Mouse (Mus musculus): ENCODE results near the gene Tm4sf19. TPM values are rescaled to one million over a fixed set of nuclear protein-coding genes. Genes with fewer than 3 reads are reported as not detected.
A peak's percentile ranks its signal among the peaks of the same experiment; 100 is the strongest.
"Not testable (repeated sequence)": the region's sequence is repeated elsewhere in the genome, so short reads cannot be mapped to it uniquely, and the experiment has no call there.

The Tm4sf19 gene
- total RNA-seq, 2 experiments from 2014 or later: not detected

DNA sequence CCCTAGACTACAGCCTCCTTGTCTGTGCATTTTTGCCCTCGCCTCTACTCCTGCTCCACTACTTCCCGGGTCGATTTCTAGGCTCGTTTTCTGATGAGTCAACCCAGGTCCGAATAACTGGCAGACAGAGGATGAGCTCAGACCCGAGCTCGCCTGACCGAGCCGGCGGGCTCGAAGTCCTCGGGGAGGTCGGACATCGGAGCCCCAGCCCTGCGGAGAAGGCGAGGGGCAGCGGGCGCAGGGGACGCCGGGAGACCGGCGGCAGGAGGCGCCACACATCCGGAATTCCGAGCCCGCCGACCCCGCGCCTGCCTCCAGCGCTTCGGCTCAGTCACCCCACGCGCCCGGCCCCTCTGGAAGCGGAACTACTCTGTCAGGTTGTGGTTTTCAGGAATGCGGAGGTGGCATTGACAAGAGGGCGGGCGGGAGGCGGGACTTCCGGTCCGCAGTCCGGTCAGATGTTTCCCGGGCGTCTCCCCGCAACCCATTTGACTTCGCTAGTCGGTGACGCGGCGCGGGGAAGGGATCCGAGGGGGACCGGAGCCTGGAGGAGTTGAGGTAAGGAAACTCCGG is 30.3 kb downstream of the Tm4sf19 start, which contains the start of gene Pcyt1a:
TSS of gene Pcyt1a (plus strand) at position 448 of the 573 bp plus-strand sequence.
- peak; percentile 90 to 93 for DNase-seq

DNA sequence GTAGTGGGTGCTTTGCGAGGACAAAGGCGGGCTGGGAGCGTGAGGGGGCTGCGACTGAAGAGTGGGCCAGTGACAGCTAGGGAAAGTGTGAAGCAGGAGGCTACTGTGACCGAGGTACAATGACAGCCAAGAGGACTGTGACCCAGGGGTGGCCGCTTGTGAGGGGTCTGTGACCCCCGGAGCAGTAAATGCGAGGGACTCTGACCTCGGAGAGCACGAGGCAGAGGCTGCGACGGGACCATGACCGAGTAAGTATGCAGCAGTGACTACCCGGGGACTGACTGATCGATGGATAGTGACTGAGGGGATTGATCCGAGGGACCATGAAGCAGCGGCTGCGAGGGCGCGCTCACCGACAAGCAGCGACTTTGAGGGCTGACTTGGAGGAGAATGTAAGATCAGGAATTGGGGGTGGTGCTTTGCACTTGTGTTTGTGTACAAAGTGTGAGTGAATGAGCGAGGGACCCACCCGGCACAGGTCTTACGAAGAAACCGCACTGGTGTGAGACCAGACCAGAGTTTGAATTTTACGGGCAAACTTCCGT is 30.8 kb downstream of the Tm4sf19 start:
- no peak for DNase-seq

DNA sequence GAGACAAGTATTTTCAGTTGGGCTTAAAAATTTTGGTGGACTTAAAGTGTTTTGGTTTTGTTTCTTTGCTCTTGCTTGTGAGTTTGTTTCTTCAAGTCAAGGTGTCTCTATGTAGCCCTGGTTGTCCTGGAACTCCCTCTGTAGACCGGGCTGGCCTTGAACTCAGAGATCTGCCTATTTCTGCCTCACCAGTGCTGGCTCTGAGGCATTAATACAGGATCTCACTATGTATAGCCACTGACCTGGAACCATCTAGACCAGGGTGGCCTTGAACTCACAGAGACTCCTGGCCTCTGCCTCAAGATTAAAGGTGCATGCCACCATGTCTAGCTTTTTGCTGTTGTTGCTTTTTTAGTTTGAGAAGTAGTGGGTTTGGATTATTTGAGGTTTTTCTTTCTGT is 31.6 kb downstream of the Tm4sf19 start:
- no peak for DNase-seq

DNA sequence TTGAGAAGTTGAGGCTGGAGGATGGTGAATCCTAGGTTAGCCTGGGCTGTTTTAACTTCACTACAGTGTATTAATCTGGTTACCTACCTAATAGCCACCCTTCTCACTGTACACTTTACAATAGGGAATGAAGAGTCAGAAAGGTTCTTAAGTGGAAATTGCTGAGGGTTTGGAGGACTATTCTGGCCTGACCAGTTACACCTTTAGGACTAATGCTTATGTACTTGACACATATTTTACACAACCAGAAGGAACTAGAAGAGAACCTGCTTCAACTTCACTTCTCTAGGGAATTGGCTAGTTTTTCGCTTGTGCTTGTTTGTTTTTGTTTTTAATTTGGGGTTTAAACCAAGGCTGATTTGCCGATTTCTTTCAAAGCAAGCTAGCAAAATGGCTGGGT is 32.8 kb downstream of the Tm4sf19 start:
- DNase-seq: no peak

DNA sequence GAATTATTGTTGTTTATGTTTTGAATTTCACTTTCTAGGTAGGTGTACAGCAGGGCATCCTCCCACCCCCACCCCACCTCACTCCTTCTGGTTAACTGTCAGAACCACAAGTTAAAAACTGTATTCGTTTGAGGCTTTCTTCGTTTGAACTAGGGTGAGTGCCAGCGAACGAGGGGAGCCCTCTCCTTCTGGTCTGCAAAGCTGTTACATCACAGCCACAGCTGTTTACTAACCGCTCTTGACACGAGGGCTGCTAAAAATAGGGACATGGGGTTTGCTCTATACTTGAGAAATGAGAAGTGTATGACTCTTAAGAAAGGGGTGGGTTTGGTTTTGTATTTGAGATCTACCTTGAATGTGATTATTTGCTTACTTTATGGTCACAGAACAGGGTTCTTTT is 33.8 kb downstream of the Tm4sf19 start:
- DNase-seq: peak; percentile 65 to 81

DNA sequence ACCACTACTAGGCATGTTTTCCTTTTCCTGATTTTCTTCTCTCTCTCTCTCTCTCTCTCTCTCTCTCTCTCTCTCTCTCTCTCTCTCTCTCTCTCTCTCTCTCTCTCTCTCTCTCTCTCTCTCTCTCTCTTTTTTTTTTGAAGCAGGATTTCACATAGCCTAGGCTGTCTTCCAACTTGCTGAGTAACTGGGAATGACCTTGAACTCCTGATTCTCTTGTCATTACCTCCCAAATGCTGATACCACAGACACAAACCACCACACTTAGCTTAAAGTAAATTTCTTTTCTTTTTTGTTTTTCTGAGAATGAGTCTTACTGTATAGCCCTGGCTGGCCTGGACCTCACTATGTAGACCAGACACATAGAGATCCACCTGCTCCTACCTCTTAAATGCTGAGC is 34.4 kb downstream of the Tm4sf19 start:
- no peak for DNase-seq

DNA sequence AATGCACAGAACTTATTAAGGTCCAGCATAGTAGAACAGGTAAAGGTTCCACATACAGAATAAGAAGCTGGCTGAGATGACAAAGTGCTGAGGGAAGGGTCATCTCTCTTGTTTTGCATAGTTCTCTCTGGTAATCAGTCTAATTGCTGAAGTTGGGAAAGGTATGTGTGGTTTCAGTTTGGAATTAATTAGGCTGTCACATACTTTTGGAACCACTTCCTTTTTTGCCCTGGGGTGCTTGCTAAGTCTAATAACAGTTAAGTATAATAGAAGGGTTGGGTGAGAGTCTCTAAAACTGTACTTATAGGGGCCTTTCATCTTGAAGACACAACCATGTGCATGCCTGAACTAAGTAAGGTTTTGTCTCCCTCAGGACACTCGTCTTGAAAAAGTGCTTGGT is 36.4 kb downstream of the Tm4sf19 start:
- DNase-seq: no peak

DNA sequence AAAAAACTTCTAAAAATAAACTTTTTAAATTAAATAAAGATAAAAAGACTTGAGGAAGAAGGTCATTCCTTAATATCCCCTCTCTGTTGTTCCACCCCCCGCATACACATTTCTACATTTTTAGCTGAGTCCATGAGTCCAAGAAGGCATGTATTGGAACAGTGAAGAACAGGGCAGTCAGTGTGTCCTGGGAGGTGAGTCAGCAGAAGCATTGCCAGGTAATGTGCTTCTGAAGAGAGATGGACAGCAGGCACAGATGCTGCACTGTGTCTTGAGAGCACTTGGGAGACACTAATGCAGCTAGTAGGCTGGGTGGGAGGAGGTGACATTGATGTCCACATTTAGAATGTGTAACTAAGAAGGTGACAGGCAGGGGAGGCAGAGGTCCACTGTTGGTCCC is 37.0 kb downstream of the Tm4sf19 start:
- DNase-seq: no peak

DNA sequence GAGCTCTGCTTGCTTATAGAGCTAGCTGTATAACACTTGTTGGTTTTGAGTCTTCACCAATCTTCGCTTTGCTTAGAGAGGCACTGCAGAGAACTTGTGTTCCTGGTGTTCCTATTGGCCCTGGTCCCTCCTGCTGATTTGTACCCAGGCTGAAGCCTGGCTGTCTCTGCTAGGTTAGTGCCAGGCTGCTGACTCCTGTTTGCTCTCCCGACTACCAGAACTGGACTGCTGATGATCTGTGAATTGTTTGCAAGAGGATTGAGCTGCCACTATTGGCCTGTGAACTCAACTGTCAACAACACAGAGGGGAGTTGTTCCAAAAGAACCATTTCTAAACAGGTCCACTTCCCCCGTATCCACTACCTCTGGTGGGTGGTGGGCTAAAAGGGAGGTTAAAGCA is 41.1 kb downstream of the Tm4sf19 start:
- DNase-seq: no peak

DNA sequence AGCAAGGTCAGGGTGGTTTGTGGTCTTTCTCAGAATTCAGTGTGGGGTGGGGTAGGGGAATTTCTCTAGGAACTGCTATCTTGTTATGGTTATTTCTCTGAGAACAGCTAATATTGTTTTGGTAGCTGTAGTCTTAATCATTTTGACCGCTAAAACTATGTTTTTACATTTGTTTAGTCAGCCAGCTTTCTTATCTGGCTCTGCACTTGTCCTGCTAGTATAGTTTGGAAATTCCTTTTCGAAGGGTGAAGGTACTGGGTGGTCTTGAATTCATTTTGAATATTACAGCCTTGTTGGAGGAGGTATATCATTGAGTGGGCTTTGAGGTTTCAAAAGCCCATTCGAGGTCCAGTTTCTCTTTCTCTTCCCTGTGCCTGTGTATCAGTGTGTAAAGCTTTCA is 44.3 kb downstream of the Tm4sf19 start:
- not testable (repeated sequence) for DNase-seq

DNA sequence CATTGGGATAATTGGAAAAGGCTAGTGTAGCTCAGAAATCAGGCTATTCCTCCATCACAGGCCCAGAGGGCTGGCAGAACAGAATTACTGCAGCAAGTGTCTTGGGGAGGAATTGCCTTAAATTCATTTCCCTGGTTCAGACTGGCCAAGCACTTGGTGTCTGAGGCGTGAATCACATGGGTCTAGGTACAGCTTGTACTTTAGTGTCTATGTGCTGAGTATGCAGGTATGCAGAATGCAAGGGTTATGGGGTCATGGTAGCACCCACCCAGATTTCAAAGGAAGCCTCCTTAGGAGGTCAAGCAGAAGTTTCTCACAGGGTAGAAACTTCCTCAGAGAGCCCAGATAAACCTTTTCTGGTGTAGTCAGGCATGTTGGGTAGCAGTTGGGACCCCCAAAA is 45.3 kb downstream of the Tm4sf19 start:
- DNase-seq: no peak

DNA sequence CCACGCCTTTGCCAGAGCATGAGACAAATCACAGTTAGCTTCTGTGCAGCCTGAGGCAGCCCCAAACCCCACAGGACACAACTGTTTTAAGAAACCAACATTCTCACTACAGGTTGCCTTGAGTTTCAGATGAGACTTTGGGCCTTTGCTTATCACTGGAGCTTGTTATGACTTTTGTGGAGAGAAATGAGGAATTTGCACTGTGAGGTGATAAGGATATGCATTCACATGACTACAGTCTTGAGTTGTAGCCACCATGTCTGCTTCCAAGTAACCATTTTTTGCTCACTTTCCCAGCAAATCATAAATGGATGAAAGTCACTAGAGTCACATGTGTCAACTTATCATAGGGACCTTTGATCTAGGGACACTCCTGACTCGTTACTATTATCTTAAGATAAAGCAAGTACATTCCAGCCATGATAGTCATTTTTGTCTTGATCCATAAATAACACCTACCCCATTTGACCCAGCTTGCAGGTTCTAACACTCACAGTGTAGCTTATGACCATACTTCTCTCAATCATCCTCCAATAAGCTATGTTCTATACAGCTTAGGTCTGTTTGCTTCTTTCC is 46.3 kb downstream of the Tm4sf19 start:
- no peak for DNase-seq

DNA sequence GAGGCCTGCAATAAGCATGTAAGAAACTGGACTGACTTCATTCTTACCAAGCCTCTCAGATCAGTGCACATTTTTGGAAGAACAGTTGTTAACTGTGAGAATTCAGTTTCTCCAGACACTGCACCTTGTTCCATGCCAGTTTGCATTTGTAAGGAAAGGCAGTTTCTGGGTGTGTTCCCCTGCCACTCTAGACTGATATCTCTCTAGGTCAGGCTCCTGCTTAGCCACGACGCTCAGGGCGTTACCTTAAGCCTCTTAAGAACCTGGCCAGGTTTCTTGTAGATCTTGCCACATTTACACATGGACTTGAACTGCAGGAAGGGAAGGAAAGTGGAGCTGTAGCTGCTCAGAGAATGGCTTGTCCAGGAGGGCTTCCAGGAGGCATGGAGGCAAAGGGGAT is 49.4 kb downstream of the Tm4sf19 start:
- DNase-seq: no peak

DNA sequence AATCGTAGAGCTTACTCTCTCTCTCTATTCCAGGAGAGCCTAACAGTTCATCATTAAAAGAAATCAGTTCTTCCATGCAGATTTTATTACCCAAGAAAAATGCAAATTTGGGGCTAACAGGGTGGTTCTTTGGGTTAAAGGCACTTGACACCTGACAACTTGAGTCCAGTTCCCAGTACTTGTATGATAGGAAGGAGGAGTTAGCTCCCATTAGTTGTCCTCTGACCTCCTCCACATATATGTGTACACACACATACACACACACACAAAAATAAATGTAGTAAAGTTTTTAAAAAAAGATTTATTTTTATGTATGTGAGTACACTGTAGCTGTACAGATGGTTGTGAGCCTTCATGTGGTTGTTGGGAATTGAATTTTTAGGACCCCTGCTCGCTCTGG is 49.8 kb downstream of the Tm4sf19 start:
- DNase-seq: no peak

DNA sequence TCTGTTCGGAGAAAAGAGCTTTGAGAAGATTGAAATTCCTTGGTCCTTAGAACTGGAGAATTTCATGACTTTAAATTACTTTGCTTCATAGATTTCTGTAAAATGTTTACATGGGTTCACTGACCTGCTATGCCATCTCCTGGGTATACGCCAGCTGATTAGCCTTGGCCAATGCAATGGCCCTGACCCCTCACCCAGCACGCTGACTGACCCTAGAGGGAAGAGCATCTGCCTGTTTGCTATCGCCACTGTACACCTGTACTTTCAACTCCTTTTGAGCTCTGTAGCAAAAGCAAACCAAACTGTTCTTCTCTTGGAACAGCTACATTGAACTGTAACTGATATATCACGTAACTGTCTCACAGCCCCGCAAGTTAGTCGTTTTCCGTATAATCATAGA is 52.8 kb downstream of the Tm4sf19 start:
- no peak for DNase-seq

DNA sequence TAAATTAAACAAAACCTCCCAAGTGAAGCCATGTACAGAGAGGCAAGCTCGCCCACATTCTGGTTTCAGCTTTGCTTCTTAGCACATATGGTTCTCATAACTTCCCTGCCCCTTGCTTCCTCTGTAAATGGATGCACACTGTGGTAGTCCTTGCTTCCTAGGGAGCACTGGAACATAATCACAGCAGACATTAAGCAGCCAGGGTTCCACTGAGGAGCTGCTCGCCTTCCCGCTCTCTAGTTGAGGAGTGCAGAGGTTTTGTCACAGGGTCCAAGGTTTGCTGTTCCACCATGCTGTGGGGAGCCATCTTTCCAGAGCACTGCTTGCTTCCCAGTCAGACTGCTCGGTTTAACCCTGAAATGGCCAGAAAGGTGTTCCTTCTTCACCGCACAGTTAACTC is 54.3 kb downstream of the Tm4sf19 start:
- DNase-seq: no peak

DNA sequence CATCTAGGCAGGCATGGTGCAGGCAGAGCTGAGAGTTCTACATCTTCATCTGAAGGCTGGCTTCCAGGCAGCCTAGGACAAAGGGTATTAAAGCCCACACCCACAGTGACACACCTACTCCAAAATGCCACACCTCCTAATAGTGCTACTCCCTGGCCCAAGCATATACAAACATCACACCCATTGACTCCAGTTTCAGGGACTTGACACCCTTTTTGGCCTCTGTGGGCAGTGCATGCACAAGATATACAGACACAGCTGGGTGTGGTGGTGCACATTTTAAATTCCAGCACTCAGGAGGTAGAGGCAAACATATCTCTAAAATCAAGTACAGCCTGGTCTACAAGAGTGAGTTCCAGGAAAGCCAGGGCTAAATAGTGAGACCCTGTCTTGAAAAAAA is 55.8 kb downstream of the Tm4sf19 start:
- no peak for DNase-seq

DNA sequence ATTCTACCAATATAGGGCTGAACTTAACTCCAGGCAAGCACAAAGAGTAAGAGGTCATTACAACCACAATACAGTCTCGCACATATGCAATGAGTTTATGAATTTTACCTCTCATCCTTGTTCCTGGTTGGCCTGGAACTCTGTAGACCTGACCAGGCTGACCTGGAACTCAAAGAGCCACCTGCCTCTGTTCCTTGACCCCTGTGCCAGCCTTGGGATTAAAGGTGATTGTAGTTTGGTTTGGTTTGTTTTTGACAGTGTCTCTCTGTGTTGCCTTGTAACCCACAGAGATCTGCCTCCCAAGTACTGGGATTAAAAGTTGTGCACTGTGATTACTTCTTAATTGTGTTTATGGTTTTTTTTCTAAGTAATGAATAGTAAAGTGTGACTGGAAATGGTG is 56.5 kb downstream of the Tm4sf19 start:
- no peak for DNase-seq

Other genes with a start within 250 kb of the Tm4sf19 start
- 1 to 10 TPM; 3.6 to 4.9 TPM for gene Nrros, start 234.9 kb upstream of the Tm4sf19 start, total RNA-seq (2021)
- gene Bex6, start 220.7 kb upstream of the Tm4sf19 start, total RNA-seq (2021): not detected
- 10 to 100 TPM; 12.1 to 12.6 TPM for gene Fbxo45, start 153.3 kb upstream of the Tm4sf19 start, total RNA-seq (2021)
- gene Wdr53, start 153.3 kb upstream of the Tm4sf19 start, total RNA-seq (2021): 1 to 10 TPM; 6.9 to 7.4 TPM
- gene Smco1, start 129.0 kb upstream of the Tm4sf19 start, total RNA-seq (2021): 10 to 100 TPM; 22.5 to 25.3 TPM
- gene Rnf168, start 123.0 kb upstream of the Tm4sf19 start, total RNA-seq (2021): 10 to 100 TPM; 12.6 to 12.8 TPM
- gene Ubxn7, start 68.2 kb upstream of the Tm4sf19 start, total RNA-seq (2021): 10 to 100 TPM; 22.4 to 28.3 TPM
- gene Tctex1d2, start 19.2 kb downstream of the Tm4sf19 start, total RNA-seq (2021): 1 to 10 TPM; 5.1 to 6.8 TPM
- gene Pcyt1a, start 30.4 kb downstream of the Tm4sf19 start, total RNA-seq (2021): 100 to 1,000 TPM; 121 to 128 TPM
- under 1 TPM; 0.32 to 0.85 TPM for gene Slc51a, start 87.4 kb downstream of the Tm4sf19 start, total RNA-seq (2021)
- gene Zdhhc19, start 95.8 kb downstream of the Tm4sf19 start, total RNA-seq (2021): not detected
- gene Tfrc, start 208.4 kb downstream of the Tm4sf19 start, total RNA-seq (2021): 10 to 100 TPM; 27.1 to 57.1 TPM
- gene Tnk2, start 243.4 kb downstream of the Tm4sf19 start, total RNA-seq (2021): 10 to 100 TPM; 20.5 to 22.0 TPM